17 mouse cellular contexts compared by ENCODE assay signal in the genomic region with DNA sequence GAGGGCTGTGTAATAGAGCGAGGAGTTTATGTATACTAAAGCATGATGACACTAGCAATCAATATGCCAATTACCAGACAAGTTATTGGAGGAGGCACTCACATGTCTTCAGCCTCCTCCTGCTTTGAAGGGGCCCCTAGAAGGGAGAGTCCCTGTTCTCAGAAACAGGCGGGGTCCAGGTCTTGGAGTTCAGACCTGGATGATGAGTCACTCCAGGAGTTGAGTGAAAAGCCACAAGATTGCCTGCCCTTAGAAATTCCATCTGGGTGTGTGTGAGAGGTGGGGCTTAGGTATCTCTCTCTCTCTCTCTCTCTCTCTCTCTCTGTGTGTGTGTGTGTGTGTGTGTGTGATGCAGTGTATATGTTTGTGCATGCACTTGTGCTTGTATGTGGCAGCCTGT.
DNase-seq lines count a peak whose midpoint lies in the region; ATAC-seq and TF ChIP-seq lines count a peak whose summit lies in the region.
"Had no signal": no experiment of that assay in that cellular context is flagged by ENCODE, and none has a peak within 500 bp of the region (broad histone marks: within the 10 kb centered on the region; RNA-seq: fewer than 3 reads in every experiment).

No protein-coding gene starts in this region.

- no peak overlapping the region for H3K4me2 ChIP-seq in lung, embryonic 16.5 days (ENCODE audit: low read depth, low read length)
- no peak overlapping the region for H3K4me2 ChIP-seq in intestine, embryonic 15.5 days (replicated peaks)
- H3K4me2 ChIP-seq in stomach, postnatal 0 days (replicated peaks; ENCODE audit: low read depth), result no peak overlapping the region
- no peak overlapping the region for H3K4me2 ChIP-seq in midbrain, embryonic 13.5 days (replicated peaks)
- H3K4me2 ChIP-seq: forebrain, embryonic 13.5 days; heart, embryonic 11.5 days had no signal

- H3K4me3 ChIP-seq in lung, embryonic 16.5 days (ENCODE audit: low read length), result no peak overlapping the region
- no peak overlapping the region for H3K4me3 ChIP-seq in intestine, embryonic 15.5 days (replicated peaks)
- H3K4me3 ChIP-seq in stomach, postnatal 0 days (ENCODE audit: low read depth, low read length), result no peak overlapping the region
- H3K4me3 ChIP-seq in midbrain, embryonic 13.5 days (replicated peaks), result no peak overlapping the region
- H3K4me3 ChIP-seq: forebrain, embryonic 13.5 days; megakaryocyte, embryonic 14.5 days had no signal

- DNase-seq in lung, postnatal 14 days, result no peak
- DNase-seq in Patski (ENCODE audit: low read depth, low spot score), result no peak
- peak; percentile 73 for DNase-seq in stomach, postnatal 0 days (ENCODE audit: low spot score)
- no peak for DNase-seq in adrenal gland, adult 2 months
- DNase-seq: cerebellum, adult 11 months; cerebellum, postnatal 36 days; heart, postnatal 36 days; kidney, adult 11 months; liver; lung, adult 18-20 months; thymus, postnatal 4 days had no signal

- no peak for TF ChIP-seq EP300 in stomach, postnatal 0 days (optimal IDR thresholded peaks at IDR 0.05)

- no peaks in the 10 kb centered on the region for H3K27me3 ChIP-seq in lung, embryonic 16.5 days (ENCODE audit: control insufficient read depth, insufficient read depth, low read depth, low read length)
- no peaks in the 10 kb centered on the region for H3K27me3 ChIP-seq in Patski
- H3K27me3 ChIP-seq in intestine, embryonic 15.5 days (replicated peaks), result no peaks in the 10 kb centered on the region
- no peaks in the 10 kb centered on the region for H3K27me3 ChIP-seq in stomach, postnatal 0 days (ENCODE audit: control insufficient read depth, insufficient read depth, low read length)
- no peaks in the 10 kb centered on the region for H3K27me3 ChIP-seq in midbrain, embryonic 13.5 days
- H3K27me3 ChIP-seq: forebrain, embryonic 13.5 days; megakaryocyte, embryonic 14.5 days had no signal

- CTCF ChIA-PET in Patski (lab: Charles Lee), result no interaction called here

- H3K9ac ChIP-seq in lung, embryonic 16.5 days (ENCODE audit: low read length), result no peak overlapping the region
- H3K9ac ChIP-seq in intestine, embryonic 15.5 days, result no peak overlapping the region
- no peak overlapping the region for H3K9ac ChIP-seq in stomach, postnatal 0 days (ENCODE audit: low read length)
- H3K9ac ChIP-seq in midbrain, embryonic 13.5 days (replicated peaks), result no peak overlapping the region
- H3K9ac ChIP-seq: forebrain, embryonic 13.5 days had no signal

- no peak overlapping the region for H3K27ac ChIP-seq in lung, embryonic 16.5 days (ENCODE audit: low read length)
- H3K27ac ChIP-seq in intestine, embryonic 15.5 days, result no peak overlapping the region
- 0 out of 2 replicates have a peak overlapping the region, but pooled peaks have one; percentile 20 for H3K27ac ChIP-seq in stomach, postnatal 0 days (replicated peaks)
- no peak overlapping the region for H3K27ac ChIP-seq in midbrain, embryonic 13.5 days
- H3K27ac ChIP-seq: forebrain, embryonic 13.5 days had no signal

- H3K9me3 ChIP-seq in lung, embryonic 16.5 days (ENCODE audit: control insufficient read depth, low read length), result no peaks in the 10 kb centered on the region
- H3K9me3 ChIP-seq in intestine, embryonic 15.5 days, result no peaks in the 10 kb centered on the region
- H3K9me3 ChIP-seq in stomach, postnatal 0 days (ENCODE audit: control insufficient read depth, low read length), result no peaks in the 10 kb centered on the region
- no peaks in the 10 kb centered on the region for H3K9me3 ChIP-seq in midbrain, embryonic 13.5 days
- H3K9me3 ChIP-seq: forebrain, embryonic 13.5 days; megakaryocyte, embryonic 14.5 days had no signal

- TF ChIP-seq CTCF in Patski (IDR thresholded peaks at IDR 0.05), result no peak
- no peak for TF ChIP-seq CTCF in stomach, postnatal 0 days (IDR thresholded peaks at IDR 0.05; ENCODE audit: low read depth)

- ATAC-seq in lung, embryonic 16.5 days (ENCODE audit: low read depth), result peak; percentile 38
- ATAC-seq in Patski, result peak; percentile 86
- peak; percentile 95 for ATAC-seq in intestine, embryonic 15.5 days
- ATAC-seq in stomach, postnatal 0 days (ENCODE audit: low FRiP score, low TSS enrichment), result peak; percentile 97
- no peak for ATAC-seq in midbrain, embryonic 13.5 days
- ATAC-seq: forebrain, embryonic 13.5 days had no signal

- 24% methylated on average over 2 of the region's 2 CpGs for WGBS in lung, embryonic 16.5 days
- WGBS in intestine, embryonic 15.5 days, result 29% methylated on average over 2 of the region's 2 CpGs
- 36% methylated on average over 2 of the region's 2 CpGs for WGBS in stomach, postnatal 0 days
- WGBS in midbrain, embryonic 13.5 days, result 67% methylated on average over 2 of the region's 2 CpGs

- in situ Hi-C loops in Patski (cut with MboI; ENCODE audit: low pct_unique_long_range_greater_than_20kb), result no loop called here

- POLR2A ChIA-PET in Patski (lab: Charles Lee), result no interaction called here

- no peaks in the 10 kb centered on the region for H3K36me3 ChIP-seq in lung, embryonic 16.5 days (ENCODE audit: control insufficient read depth, insufficient read depth, low read length)
- no peaks in the 10 kb centered on the region for H3K36me3 ChIP-seq in intestine, embryonic 15.5 days
- H3K36me3 ChIP-seq in stomach, postnatal 0 days (ENCODE audit: control insufficient read depth, insufficient read depth, low read length), result no peaks in the 10 kb centered on the region
- no peaks in the 10 kb centered on the region for H3K36me3 ChIP-seq in midbrain, embryonic 13.5 days

- peaks cover 8% of the 10 kb centered on the region; the same call in 1 of the 2 replicates for H3K4me1 ChIP-seq in lung, embryonic 16.5 days (replicated peaks; ENCODE audit: control insufficient read depth, insufficient read depth, low read length)
- 0 out of 2 replicates have a peak, but pooled peaks cover 3% of the 10 kb centered on the region for H3K4me1 ChIP-seq in intestine, embryonic 15.5 days (replicated peaks)
- H3K4me1 ChIP-seq in stomach, postnatal 0 days (replicated peaks; ENCODE audit: control insufficient read depth, insufficient read depth), result peaks cover 2% of the 10 kb centered on the region; the same call in 1 of the 2 replicates
- peaks cover 2% of the 10 kb centered on the region for H3K4me1 ChIP-seq in midbrain, embryonic 13.5 days (replicated peaks)
- H3K4me1 ChIP-seq: megakaryocyte, embryonic 14.5 days had no signal
